Mouse (Mus musculus) right cerebral cortex, postnatal 4 days (tissue): ENCODE measurements around the gene Spag8.

Experiments used
- DNase-seq: peaks from one replicate; pipeline ENCODE4 v3.0.0-alpha.2; 2022

Spag8 gene

DNA sequence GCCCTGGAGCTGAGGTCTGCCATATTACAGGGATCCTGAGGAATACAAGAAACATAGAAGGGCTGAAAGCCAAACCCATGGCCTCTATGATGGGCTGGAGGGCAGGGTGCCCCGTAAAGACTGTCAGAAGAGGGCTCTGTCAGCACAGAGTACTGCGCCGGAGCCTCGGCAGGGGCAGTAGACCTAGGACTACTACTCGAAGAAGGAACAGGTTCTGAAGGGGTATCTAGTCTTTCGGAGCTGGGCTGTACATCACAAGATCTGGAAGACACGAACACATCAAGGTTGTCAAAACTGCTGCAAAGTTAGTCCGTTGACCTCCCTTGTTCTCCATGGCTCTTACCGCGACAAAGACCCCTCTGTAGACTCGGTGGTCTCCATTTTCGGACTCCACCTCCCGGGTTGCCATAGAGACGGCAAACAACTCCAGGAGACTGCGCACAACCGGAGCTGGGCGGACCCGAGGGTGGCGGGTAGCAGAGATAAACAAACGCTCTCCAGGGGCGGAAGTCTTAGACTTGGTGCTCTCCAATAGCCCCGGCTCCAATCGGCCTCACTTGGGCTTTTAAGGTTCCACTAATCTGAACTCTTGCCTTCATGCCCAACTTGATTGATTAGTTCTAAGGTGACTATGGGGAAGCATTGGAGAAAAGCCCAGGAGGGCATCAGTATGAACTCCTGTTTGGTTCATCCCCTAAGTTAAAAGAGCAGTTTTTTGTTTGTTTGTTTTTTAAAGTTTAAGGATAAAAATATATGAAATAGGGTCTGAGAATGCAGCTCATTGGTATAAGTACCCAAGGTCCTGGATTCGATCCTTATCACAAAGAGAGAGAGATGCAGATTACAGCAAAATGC, at the start of gene Spag8:
TSS of gene Spag8 (minus strand) at position 434 of the 855 bp plus-strand sequence.
- peak; percentile 67 for DNase-seq

DNA sequence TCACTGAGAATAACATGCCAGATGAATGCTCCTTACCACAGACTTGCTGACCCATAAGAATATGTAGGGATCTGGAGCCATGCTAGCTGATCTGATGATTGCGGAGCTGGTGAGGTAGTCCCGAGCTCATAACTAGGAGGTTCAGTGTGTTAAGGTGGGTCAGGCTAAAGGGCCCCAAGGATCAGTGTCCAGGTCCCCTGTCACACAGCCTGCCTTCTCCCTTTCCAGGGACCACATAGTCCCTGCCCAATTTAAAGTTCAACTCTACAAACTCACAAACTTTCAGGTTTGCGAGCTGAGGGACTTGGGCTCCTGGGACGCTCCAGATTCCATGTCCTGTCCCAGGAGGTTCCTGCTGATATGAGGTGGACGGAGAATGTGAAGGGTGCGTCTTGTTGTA, 47.3 kb upstream of the Spag8 start, which contains the start of gene Olfr70:
TSS of gene Olfr70 (minus strand) at position 101 of the 400 bp plus-strand sequence.
- no peak for DNase-seq

DNA sequence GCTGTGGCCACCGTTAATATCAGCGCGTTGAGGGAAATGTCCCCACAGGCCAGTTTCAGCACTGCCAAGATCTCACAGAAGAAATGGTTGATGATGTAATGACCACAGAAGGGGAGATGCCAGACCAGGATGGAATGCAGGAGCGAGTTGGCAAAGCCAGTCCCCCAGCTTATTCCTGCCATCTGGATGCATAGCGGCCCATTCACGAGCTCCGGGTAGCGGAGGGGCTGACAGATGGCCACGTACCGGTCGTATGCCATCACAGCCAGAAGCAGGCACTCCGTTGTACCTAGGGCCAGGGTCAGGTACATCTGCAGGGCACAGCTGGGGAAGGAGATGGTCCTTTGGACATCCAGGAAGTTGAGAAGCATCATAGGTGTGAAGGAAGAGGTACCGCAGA, 43.2 kb upstream of the Spag8 start:
- no peak for DNase-seq

GRCm38 (mm10) chr4:43695249-43695671, 41.9 kb upstream of the Spag8 start:
- peak; percentile 24 for DNase-seq

DNA sequence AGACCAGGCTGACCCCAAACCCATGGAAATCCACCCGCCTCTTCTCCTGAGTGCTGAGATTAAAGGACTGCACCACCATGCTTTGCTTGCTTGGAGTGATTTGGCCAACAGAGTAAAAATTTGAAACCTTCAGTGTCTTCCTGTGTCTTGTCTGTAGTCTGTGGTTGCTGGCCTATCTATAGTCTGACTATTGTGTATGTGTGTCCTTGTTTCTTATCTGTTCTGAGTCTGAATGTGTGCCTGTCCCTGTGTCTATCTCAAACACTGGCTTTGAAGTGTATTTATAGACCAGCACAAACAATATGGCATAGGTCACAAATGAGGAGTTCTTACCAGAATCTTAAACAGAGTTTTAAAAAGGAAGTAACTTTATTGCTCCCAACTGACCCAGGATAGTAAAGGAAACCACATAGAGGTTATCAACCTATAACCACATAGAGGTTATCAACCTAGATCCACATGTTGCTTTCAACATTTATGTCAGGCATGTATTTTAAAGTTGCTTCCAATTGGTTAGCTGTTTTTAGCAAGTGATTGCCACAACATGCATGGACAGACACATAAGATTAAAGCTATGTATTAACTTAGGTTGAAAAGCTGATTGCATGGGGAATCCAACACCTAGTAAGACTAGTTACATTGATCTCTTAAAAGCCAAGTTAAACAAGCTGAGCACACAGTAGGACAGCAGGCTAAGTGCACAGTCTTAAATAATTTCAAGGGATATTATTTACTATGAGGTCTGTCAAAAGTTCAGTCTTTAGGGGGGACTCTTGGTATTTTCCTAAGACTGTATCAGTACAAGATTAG, 41.2 kb upstream of the Spag8 start:
- DNase-seq = no peak

DNA sequence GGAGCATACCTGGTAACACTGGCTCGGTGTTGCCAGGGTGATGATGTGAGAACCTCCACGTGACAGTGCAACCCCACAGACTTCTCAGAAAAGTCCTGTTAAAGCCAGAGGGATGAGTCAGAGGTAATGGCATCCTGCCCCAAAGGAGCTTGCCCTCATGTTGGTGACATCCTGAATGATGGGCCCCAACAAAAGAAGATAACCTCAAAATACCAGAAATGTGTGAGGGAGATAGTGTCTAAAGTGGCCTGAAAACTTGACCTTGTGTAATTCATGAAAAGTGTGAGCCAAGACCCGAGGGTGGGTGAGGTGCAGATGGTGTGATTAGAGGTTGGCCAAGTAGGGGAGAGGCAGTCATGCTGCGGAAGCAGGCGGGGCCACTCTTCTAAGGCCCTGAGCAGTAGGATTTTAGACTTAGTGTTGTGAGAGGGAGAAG, 40.4 kb upstream of the Spag8 start:
- DNase-seq = no peak

DNA sequence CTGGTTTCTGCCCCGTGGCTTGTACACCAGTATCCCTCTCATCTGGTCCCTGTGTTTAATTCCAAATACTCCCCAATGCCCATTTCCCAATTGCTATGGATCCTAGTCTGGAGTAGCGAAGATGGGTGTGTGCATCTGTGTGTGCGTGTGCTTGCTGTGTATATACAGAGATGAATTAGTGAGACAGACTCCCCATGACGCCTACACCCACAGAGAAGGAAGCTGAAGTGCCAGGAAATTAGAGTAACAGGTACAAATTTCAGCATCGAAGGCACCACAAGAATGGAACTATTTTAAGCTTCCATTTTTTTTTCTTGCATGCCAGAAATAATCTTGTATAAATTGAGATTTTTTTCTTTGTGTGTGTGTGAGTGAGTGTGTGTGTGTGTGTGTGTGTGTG, 37.6 kb upstream of the Spag8 start:
- no peak for DNase-seq

- DNase-seq = no peak
Measured at GRCm38 (mm10) chr4:43690021-43690420, 36.6 kb upstream of the Spag8 start.

DNA sequence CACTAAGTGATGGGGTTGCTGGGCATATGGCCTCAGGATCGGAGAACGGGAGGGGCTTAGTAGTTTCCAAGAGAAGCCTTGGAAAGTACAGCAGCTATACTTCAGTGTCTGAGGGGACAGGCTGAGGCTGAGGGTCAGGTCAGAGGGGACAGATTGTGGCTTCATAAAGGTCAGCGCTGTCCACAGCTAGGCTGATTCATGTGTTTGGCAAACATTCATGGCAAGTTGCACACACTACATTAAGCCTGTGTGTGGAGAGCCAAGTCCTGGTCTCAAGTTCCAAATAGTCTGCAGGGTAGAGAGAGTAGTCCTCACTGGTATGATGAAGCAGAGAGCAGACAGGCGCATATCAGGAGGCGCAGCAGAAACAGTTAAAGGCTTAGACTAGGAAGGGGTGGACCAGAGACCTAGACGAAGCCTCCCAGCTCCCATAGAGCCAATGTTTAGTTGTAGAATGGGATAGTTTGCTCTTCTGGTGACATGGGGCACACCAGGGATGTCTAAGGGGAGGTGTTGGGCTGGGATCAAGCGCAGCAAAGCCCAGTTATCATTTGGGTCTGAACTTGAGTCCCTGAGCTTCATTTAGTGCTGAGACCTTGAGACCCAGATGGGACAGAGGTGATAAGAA, 26.1 kb upstream of the Spag8 start:
- DNase-seq = no peak

GRCm38 (mm10) chr4:43678541-43678940, 25.1 kb upstream of the Spag8 start:
- no peak for DNase-seq

DNA sequence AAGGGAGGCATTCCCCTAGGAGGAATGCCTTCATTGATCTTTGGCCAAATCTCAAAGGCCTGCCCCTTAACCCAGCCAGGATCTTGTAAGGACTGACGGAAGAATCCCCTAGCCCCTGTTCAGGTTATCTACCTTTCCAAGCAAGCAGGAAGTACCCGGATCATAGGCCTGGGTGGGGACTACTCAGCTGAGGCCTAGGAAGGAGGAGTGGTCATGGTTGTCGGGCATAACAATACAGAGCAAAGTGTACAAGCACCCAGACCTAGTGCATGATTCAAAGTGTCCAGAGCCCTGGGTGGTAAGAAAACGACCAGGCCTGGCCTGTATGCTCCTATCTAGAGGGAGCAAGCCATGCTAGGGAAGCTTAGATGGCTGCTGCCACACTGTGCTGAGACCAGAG, 22.2 kb upstream of the Spag8 start:
- no peak for DNase-seq

DNA sequence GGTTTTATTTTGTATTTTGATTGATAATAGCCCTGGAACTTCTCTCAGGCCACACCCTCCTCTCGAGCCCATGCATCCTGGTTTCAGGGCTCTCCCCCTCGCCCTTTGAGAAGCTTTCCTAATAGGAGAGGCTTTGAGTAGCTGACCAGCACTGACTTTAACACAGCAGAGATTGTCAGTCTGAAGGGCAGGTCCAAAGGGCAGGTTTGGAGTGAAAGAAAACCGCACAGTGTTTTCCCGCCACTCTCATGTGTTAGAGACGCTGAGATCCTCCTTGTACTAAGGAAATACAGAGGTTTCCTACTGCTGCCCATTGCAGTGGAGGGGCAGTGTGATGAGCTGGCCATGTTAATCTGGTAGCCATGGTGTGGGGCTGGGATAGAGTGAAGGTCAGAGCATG, 21.6 kb upstream of the Spag8 start:
- DNase-seq = no peak

GRCm38 (mm10) chr4:43673703-43674102, 20.3 kb upstream of the Spag8 start:
- DNase-seq = no peak

GRCm38 (mm10) chr4:43672070-43672469, 18.7 kb upstream of the Spag8 start:
- DNase-seq = peak; percentile 96

DNA sequence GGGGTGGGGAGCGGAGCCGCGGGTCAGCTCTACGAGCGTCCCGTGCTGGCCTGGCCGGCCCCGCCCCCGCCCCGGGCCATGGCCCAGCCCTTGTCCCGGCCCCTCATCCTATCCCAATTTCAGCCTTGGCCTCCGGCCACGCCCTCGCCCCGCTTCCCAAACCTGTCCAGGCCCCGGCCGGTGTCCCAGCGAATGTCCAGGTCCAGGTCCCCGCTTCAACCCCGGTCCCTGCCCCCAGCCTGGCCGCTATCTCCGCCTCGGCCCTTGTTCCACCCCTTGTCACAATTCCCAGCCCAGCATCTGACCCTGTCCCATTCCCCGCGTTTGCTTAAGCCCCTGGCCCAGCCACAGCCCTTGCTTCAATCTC, 16.0 kb upstream of the Spag8 start:
- peak; percentile 56 for DNase-seq

DNA sequence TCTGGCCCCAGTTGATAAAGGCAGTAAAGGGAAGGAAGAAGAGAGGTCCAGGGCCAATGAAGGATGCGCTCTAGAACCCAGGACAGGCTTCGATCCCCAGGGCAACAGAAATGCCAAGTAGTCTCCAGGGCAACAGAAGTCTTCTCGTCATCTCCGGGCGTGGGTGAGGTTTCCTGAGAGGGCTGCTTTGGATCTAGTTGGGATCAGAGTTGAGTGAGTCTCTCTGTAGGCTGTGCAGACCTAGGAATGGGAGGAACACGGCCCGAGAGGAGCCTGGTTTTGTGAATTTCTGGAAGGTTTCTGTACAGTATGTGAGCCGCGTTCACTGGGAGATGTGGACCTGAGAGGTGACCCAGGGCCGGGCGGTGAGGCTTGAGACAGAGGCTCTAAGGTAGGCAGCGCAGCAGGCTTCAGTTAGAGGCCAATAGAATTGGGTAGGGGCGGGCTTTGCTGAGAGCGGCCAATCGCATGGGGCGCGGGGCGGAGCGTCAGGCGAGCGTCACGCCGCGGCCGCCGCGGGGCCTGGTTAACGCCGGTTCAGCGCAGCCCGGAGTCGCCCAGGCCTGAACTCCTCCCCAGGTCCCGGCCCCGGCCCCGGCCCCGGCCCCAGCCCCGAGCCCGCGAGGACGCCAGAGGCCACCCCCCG, 15.5 kb upstream of the Spag8 start, which contains the start of the genes Tmem8b and Fam221b:
TSS of gene Tmem8b (plus strand) at position 190 of the 646 bp plus-strand sequence.
TSS of gene Fam221b (minus strand) at position 364 of the 646 bp plus-strand sequence.
- DNase-seq = peak; percentile 86

DNA sequence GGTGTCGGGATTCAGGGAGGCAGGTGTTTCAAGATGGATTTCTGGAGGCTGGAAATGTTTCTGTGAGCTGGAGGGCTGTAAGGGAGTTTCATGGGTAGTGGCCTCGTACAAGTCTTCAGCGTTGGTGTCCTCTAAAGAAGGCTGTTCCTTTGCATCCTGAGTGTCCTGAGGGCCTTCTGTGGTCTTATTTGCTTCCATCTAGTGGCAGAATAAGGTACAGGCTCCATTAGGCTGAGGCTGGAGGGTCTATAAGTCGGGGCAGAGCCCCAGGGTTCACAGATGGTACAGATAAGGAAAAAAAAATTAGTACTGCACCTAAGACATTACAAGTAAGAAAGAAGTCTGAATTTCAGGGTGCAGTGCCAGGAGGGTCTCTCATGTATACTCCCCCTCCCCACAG, 13.0 kb upstream of the Spag8 start:
- no peak for DNase-seq

- DNase-seq = no peak
Measured at GRCm38 (mm10) chr4:43657146-43657545, 3.8 kb upstream of the Spag8 start.

GRCm38 (mm10) chr4:43656339-43657109, 3.1 kb upstream of the Spag8 start, which contains the start of gene Hint2:
Gene Hint2, minus strand, starts transcription at chr4:43656466.
- DNase-seq = peak; percentile 89

DNA sequence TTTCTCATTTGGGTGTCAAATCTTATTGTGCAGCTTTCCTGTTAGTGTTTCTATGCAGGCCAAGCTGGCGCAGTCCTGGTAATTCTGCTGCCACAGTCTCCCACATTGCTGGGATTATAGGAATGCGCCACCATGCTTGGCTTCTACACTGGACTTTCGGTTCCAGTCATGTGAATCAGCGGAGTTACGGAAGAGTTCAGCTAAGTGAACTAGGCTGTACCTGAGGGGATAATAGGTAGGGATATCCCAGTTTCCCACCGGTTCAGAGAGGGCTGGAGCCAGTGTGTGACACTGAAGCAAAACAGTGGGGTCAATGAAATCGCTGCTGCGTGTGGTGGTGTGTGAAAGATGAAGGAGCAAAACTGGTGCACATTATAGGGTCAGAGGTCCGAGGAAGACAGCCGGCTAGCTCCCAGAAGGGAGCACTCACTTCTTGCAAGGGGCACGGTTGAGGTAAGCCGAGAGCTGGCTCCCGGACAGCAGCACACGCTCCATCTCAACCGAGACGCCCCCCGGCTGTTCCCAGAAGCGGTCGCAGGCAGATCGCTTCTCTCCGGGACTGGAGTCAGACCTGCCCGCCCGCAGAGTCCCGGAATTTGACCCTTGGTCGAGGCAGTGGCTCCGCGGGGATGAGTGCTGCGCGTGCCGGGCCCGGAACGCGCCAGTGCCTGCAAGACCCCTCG, 2.4 kb upstream of the Spag8 start:
- no peak for DNase-seq

DNA sequence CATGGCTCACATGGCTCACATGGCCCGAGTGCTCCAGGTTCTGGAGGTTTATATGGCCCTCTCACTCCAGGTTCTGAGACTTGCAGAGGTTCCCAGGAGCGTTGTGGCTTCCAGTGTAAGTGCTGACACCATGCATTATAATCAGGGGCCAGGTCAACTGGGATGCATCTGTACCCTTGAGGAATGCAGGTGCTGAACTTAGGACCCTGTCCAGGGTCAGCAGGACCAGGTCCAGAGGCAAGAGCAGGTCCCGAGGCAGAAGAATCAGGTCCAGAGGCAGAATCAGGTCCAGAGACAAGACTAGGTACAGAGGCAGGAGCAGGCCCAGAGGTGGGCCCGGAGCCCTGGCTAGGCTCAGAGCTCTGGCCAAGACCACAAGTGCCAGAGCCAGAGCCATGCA, 668 bp downstream of the Spag8 start:
- no peak for DNase-seq
